Mouse (Mus musculus): ENCODE results near the gene Ctnna3. TPM values are rescaled to one million over a fixed set of nuclear protein-coding genes. Genes with fewer than 3 reads are reported as not detected.

Ctnna3 gene
- polyA plus RNA-seq, 1 experiment from 2014 or later, result 1.2 TPM

GRCm38 (mm10) chr10:63676343-63676742 is 246.4 kb downstream of the Ctnna3 start:
- Histone ChIP-seq H3K27me3 (ENCODE audit: control insufficient read depth, insufficient read depth, low read length) (no peaks in the 10 kb centered on the region), H3K9me3 (replicated peaks; ENCODE audit: control insufficient read depth, low read length) (no peaks in the 10 kb centered on the region), H3K4me3 (replicated peaks; ENCODE audit: low read length) (no peak overlapping the region), H3K36me3 (ENCODE audit: control insufficient read depth, insufficient read depth, low read length) (no peaks in the 10 kb centered on the region), H3K4me2 (ENCODE audit: low read depth, low read length) (no peak overlapping the region), H3K9ac (ENCODE audit: low read length) (no peak overlapping the region), H3K4me1 (ENCODE audit: control insufficient read depth, insufficient read depth, low read length) (no peaks in the 10 kb centered on the region), H3K27ac (ENCODE audit: low read length) (no peak overlapping the region)
- ATAC-seq (ENCODE audit: insufficient read depth, low FRiP score), result no peak
- WGBS, result 83% methylated on average over 6 of the region's 6 CpGs

DNA sequence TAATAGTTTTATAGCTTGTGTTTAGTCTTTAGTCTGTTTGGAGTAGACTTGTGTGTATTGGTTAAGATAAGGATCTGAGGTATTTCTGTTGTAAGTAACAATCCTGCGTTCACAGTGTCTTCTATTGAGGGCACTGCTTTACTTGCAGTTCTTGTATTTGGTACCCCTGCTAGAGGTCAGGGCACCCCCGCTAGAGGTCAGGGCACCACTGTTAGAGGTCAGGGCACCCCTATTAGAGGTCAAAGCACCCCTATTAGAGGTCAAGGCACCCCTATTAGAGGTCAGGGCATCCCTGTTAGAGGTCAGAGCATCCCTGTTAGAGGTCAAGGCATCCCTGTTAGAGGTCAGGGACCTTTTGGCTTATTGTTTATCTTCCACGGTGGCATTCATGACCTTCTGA is 259.3 kb downstream of the Ctnna3 start:
- no peak overlapping the region for H3K4me2 ChIP-seq (ENCODE audit: low read depth, low read length)
- no peak overlapping the region for H3K27ac ChIP-seq (ENCODE audit: low read length)
- no peaks in the 10 kb centered on the region for H3K4me1 ChIP-seq (ENCODE audit: control insufficient read depth, insufficient read depth, low read length)
- WGBS, result 39% methylated on average over 3 of the region's 3 CpGs
- no peaks in the 10 kb centered on the region for H3K27me3 ChIP-seq (ENCODE audit: control insufficient read depth, insufficient read depth, low read length)
- ATAC-seq (ENCODE audit: insufficient read depth, low FRiP score), result no peak
- no peaks in the 10 kb centered on the region for H3K9me3 ChIP-seq (replicated peaks; ENCODE audit: control insufficient read depth, low read length)
- H3K4me3 ChIP-seq (replicated peaks; ENCODE audit: low read length), result no peak overlapping the region
- no peak overlapping the region for H3K9ac ChIP-seq (ENCODE audit: low read length)
- no peaks in the 10 kb centered on the region for H3K36me3 ChIP-seq (ENCODE audit: control insufficient read depth, insufficient read depth, low read length)

GRCm38 (mm10) chr10:63689651-63690050 is 259.8 kb downstream of the Ctnna3 start:
- 67% methylated on average over 4 of the region's 4 CpGs for WGBS
- no peak overlapping the region for H3K4me3 ChIP-seq (replicated peaks; ENCODE audit: low read length)
- H3K27ac ChIP-seq (ENCODE audit: low read length), result no peak overlapping the region
- no peaks in the 10 kb centered on the region for H3K9me3 ChIP-seq (replicated peaks; ENCODE audit: control insufficient read depth, low read length)
- H3K9ac ChIP-seq (ENCODE audit: low read length), result no peak overlapping the region
- H3K27me3 ChIP-seq (ENCODE audit: control insufficient read depth, insufficient read depth, low read length), result no peaks in the 10 kb centered on the region
- H3K4me1 ChIP-seq (ENCODE audit: control insufficient read depth, insufficient read depth, low read length), result no peaks in the 10 kb centered on the region
- no peaks in the 10 kb centered on the region for H3K36me3 ChIP-seq (ENCODE audit: control insufficient read depth, insufficient read depth, low read length)
- ATAC-seq (ENCODE audit: insufficient read depth, low FRiP score), result no peak
- H3K4me2 ChIP-seq (ENCODE audit: low read depth, low read length), result no peak overlapping the region

GRCm38 (mm10) chr10:63692039-63692438 is 262.1 kb downstream of the Ctnna3 start:
- Histone ChIP-seq H3K27ac (ENCODE audit: low read length) (no peak overlapping the region), H3K27me3 (ENCODE audit: control insufficient read depth, insufficient read depth, low read length) (no peaks in the 10 kb centered on the region), H3K4me2 (ENCODE audit: low read depth, low read length) (no peak overlapping the region), H3K4me3 (replicated peaks; ENCODE audit: low read length) (no peak overlapping the region), H3K9ac (ENCODE audit: low read length) (no peak overlapping the region), H3K4me1 (ENCODE audit: control insufficient read depth, insufficient read depth, low read length) (no peaks in the 10 kb centered on the region), H3K36me3 (ENCODE audit: control insufficient read depth, insufficient read depth, low read length) (no peaks in the 10 kb centered on the region), H3K9me3 (replicated peaks; ENCODE audit: control insufficient read depth, low read length) (no peaks in the 10 kb centered on the region)
- 40% methylated on average over 3 of the region's 3 CpGs for WGBS
- ATAC-seq (ENCODE audit: insufficient read depth, low FRiP score), result no peak

DNA sequence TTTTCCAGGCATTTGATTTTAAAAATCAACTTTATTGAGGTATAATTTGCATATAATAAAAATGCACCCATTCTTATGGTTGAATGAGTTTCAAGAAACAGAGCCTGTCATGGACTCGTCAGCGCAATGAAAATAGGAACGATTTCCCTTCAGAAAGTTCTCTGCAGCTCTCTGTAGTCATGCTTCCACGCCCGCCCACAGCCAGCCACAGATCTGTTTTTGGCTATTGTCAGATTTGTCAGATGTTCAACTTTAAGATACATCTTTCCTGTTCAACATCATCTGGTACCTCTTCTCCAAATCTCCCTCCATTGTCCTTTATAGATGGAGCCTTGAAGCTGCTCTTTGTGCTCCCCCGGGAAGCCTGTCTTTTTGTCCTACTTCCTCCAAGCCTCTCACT is 280.3 kb downstream of the Ctnna3 start:
- H3K4me2 ChIP-seq (ENCODE audit: low read depth, low read length), result no peak overlapping the region
- H3K9ac ChIP-seq (ENCODE audit: low read length), result no peak overlapping the region
- no peak overlapping the region for H3K27ac ChIP-seq (ENCODE audit: low read length)
- 89% methylated on average over 6 of the region's 6 CpGs for WGBS
- H3K27me3 ChIP-seq (ENCODE audit: control insufficient read depth, insufficient read depth, low read length), result no peaks in the 10 kb centered on the region
- no peaks in the 10 kb centered on the region for H3K4me1 ChIP-seq (ENCODE audit: control insufficient read depth, insufficient read depth, low read length)
- no peaks in the 10 kb centered on the region for H3K9me3 ChIP-seq (replicated peaks; ENCODE audit: control insufficient read depth, low read length)
- no peak overlapping the region for H3K4me3 ChIP-seq (replicated peaks; ENCODE audit: low read length)
- no peak for ATAC-seq (ENCODE audit: insufficient read depth, low FRiP score)
- no peaks in the 10 kb centered on the region for H3K36me3 ChIP-seq (ENCODE audit: control insufficient read depth, insufficient read depth, low read length)

GRCm38 (mm10) chr10:63712530-63712929 is 282.6 kb downstream of the Ctnna3 start:
- Histone ChIP-seq H3K36me3 (ENCODE audit: control insufficient read depth, insufficient read depth, low read length) (no peaks in the 10 kb centered on the region), H3K4me2 (ENCODE audit: low read depth, low read length) (no peak overlapping the region), H3K27ac (ENCODE audit: low read length) (no peak overlapping the region), H3K4me3 (replicated peaks; ENCODE audit: low read length) (no peak overlapping the region), H3K9ac (ENCODE audit: low read length) (no peak overlapping the region), H3K4me1 (ENCODE audit: control insufficient read depth, insufficient read depth, low read length) (no peaks in the 10 kb centered on the region), H3K9me3 (replicated peaks; ENCODE audit: control insufficient read depth, low read length) (no peaks in the 10 kb centered on the region), H3K27me3 (ENCODE audit: control insufficient read depth, insufficient read depth, low read length) (no peaks in the 10 kb centered on the region)
- WGBS, result 41% methylated on average over 8 of the region's 8 CpGs
- ATAC-seq (ENCODE audit: insufficient read depth, low FRiP score), result no peak

DNA sequence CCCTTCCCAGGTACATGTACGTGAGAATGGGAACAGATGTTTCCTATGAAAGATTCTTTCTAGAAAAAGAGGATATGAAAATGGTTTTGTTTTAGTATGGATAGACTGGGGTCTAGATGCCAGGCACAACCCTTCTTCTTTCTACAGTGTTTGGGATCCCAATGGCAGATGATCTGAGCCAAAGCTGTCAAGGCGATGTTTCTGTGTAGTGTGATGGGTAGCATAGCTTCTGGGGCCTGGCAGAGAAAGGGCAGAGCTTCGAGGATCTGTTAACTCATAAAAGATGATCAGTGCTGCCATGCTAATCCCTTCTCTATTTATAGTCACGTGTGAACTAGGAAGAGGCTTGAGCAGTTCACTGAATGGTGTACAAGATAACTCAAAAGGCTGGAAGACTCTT is 284.3 kb downstream of the Ctnna3 start:
- Histone ChIP-seq H3K36me3 (ENCODE audit: control insufficient read depth, insufficient read depth, low read length) (no peaks in the 10 kb centered on the region), H3K27ac (ENCODE audit: low read length) (no peak overlapping the region), H3K4me1 (ENCODE audit: control insufficient read depth, insufficient read depth, low read length) (no peaks in the 10 kb centered on the region), H3K9me3 (replicated peaks; ENCODE audit: control insufficient read depth, low read length) (no peaks in the 10 kb centered on the region), H3K27me3 (ENCODE audit: control insufficient read depth, insufficient read depth, low read length) (no peaks in the 10 kb centered on the region), H3K9ac (ENCODE audit: low read length) (no peak overlapping the region), H3K4me2 (ENCODE audit: low read depth, low read length) (no peak overlapping the region), H3K4me3 (replicated peaks; ENCODE audit: low read length) (no peak overlapping the region)
- 58% methylated on average over 4 of the region's 4 CpGs for WGBS
- ATAC-seq (ENCODE audit: insufficient read depth, low FRiP score), result no peak

DNA sequence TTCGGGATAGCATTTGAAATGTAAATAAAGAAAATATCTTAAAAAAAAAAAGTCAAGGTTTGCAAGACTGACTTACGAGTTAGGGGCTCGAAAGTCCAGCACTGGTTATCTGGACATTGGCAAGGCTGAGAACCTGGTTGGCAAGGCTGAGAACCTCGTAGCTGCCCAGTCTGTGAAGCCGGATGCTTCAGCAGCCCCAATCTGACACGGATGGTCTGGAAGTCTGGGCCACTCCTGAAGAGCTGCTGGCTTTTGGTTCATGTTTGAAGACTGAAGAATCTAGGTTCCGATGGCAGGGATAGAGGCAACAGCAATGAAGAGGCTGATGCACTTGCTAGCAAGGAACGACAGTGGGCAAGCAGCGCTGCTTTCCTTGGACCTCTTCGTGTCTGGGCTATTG is 339.0 kb downstream of the Ctnna3 start:
- H3K4me2 ChIP-seq (ENCODE audit: low read depth, low read length), result no peak overlapping the region
- no peaks in the 10 kb centered on the region for H3K36me3 ChIP-seq (ENCODE audit: control insufficient read depth, insufficient read depth, low read length)
- H3K9me3 ChIP-seq (replicated peaks; ENCODE audit: control insufficient read depth, low read length), result no peaks in the 10 kb centered on the region
- H3K27ac ChIP-seq (ENCODE audit: low read length), result no peak overlapping the region
- H3K4me1 ChIP-seq (ENCODE audit: control insufficient read depth, insufficient read depth, low read length), result no peaks in the 10 kb centered on the region
- no peaks in the 10 kb centered on the region for H3K27me3 ChIP-seq (ENCODE audit: control insufficient read depth, insufficient read depth, low read length)
- 88% methylated on average over 10 of the region's 10 CpGs for WGBS
- no peak overlapping the region for H3K4me3 ChIP-seq (replicated peaks; ENCODE audit: low read length)
- no peak overlapping the region for H3K9ac ChIP-seq (ENCODE audit: low read length)
- no peak for ATAC-seq (ENCODE audit: insufficient read depth, low FRiP score)

- H3K27ac ChIP-seq (ENCODE audit: low read length), result no peak overlapping the region
- WGBS, result 70% methylated on average over 7 of the region's 7 CpGs
These were observed 341.8 kb downstream of the Ctnna3 start for GRCm38 (mm10) chr10:63771656-63772055.

DNA sequence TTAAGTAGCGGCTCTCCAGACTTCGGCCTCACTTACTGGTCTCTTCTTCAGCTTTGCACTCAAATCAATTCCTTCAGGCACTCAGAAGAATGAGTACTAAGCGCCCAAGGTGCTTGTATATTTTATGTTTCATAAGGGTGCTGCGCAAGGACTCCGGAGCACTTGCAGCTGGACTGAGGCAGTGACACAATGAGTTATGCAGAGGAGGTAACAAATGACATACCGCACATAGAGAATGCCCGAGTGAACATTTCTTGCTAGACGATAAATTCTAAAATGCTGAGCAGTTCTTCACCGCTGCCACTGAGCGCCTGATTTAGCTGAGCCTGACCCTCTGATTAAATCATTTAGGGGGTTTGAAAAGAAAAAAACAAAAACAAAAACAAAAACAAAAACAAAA is 342.2 kb downstream of the Ctnna3 start:
- H3K4me2 ChIP-seq (ENCODE audit: low read depth, low read length), result no peak overlapping the region
- 87% methylated on average over 10 of the region's 10 CpGs for WGBS

More at GRCm38 (mm10) chr10:63771656-63772055, 341.8 kb downstream of the Ctnna3 start:
- no peaks in the 10 kb centered on the region for H3K27me3 ChIP-seq (ENCODE audit: control insufficient read depth, insufficient read depth, low read length)
- H3K4me2 ChIP-seq (ENCODE audit: low read depth, low read length), result no peak overlapping the region
- no peaks in the 10 kb centered on the region for H3K4me1 ChIP-seq (ENCODE audit: control insufficient read depth, insufficient read depth, low read length)
- no peaks in the 10 kb centered on the region for H3K36me3 ChIP-seq (ENCODE audit: control insufficient read depth, insufficient read depth, low read length)
- no peak overlapping the region for H3K4me3 ChIP-seq (replicated peaks; ENCODE audit: low read length)
- no peak for ATAC-seq (ENCODE audit: insufficient read depth, low FRiP score)
- H3K9ac ChIP-seq (ENCODE audit: low read length), result no peak overlapping the region
- no peaks in the 10 kb centered on the region for H3K9me3 ChIP-seq (replicated peaks; ENCODE audit: control insufficient read depth, low read length)

More for the DNA sequence above, 342.2 kb downstream of the Ctnna3 start:
- H3K36me3 ChIP-seq (ENCODE audit: control insufficient read depth, insufficient read depth, low read length), result no peaks in the 10 kb centered on the region
- H3K9me3 ChIP-seq (replicated peaks; ENCODE audit: control insufficient read depth, low read length), result no peaks in the 10 kb centered on the region
- H3K4me3 ChIP-seq (replicated peaks; ENCODE audit: low read length), result no peak overlapping the region
- no peak overlapping the region for H3K9ac ChIP-seq (ENCODE audit: low read length)
- no peaks in the 10 kb centered on the region for H3K27me3 ChIP-seq (ENCODE audit: control insufficient read depth, insufficient read depth, low read length)
- no peak for ATAC-seq (ENCODE audit: insufficient read depth, low FRiP score)
- H3K27ac ChIP-seq (ENCODE audit: low read length), result no peak overlapping the region
- no peaks in the 10 kb centered on the region for H3K4me1 ChIP-seq (ENCODE audit: control insufficient read depth, insufficient read depth, low read length)

All from stomach, embryonic 16.5 days (tissue).